Mouse (Mus musculus) G1E (cell line): ENCODE measurements around the gene Gramd1b. TPM values are rescaled to one million over a fixed set of nuclear protein-coding genes. Genes with fewer than 3 reads are reported as not detected.

ENCODE experiments used
- ATAC-seq: 2 replicates; pipeline ENCODE4 v1.8.0; 2016; ENCODE audit warnings: mild to moderate bottlenecking; ENCODE audit not compliant: insufficient number of reproducible peaks, poor library complexity, low FRiP score, severe bottlenecking; ENCODE audit errors: extremely low read depth
- DNase-seq: peaks from one replicate; pipeline ENCODE4 v3.0.0; 2012; ENCODE audit warnings: low spot score
- H3K27me3 ChIP-seq: 2 replicates; pipeline ENCODE4 v1.6.1; 2012; ENCODE audit warnings: mild to moderate bottlenecking, low read length, inconsistent platforms; ENCODE audit not compliant: insufficient read depth
- H3K36me3 ChIP-seq: replicated peaks from 2 replicates; pipeline ENCODE3; 2012; ENCODE audit warnings: mild to moderate bottlenecking, inconsistent platforms
- H3K4me1 ChIP-seq: 2 replicates; pipeline ENCODE4 v1.6.1; 2012; ENCODE audit warnings: low read depth, low read length, inconsistent platforms, mixed read lengths; ENCODE audit not compliant: insufficient read depth
- H3K4me3 ChIP-seq: 2 replicates; pipeline ENCODE4 v1.5.1; 2012; ENCODE audit warnings: low read depth, mild to moderate bottlenecking, inconsistent platforms, low read length, moderate library complexity, mixed read lengths
- H3K9me3 ChIP-seq: replicated peaks from 2 replicates; pipeline ENCODE4 v1.6.1; 2012; ENCODE audit warnings: inconsistent platforms
- CTCF ChIP-seq: IDR thresholded peaks from 2 replicates; pipeline ENCODE4 v1.5.1; 2012; ENCODE audit warnings: low read depth, low read length, inconsistent platforms, mixed read lengths
- GATA1 ChIP-seq: IDR thresholded peaks from 2 replicates; pipeline ENCODE4 v1.6.1; 2012; ENCODE audit warnings: borderline replicate concordance, low read length, inconsistent platforms, mixed read lengths
- GATA2 ChIP-seq: IDR thresholded peaks from 2 replicates; pipeline ENCODE4 v1.6.1; 2012; ENCODE audit warnings: low read depth, low read length, inconsistent platforms, borderline replicate concordance
- POLR2AphosphoS5 ChIP-seq: IDR thresholded peaks from 2 replicates; pipeline ENCODE4 v1.6.1; 2012; ENCODE audit warnings: low read depth, low read length, inconsistent platforms; ENCODE audit not compliant: insufficient replicate concordance
- TAL1 ChIP-seq: conservative IDR thresholded peaks from 2 replicates; pipeline ENCODE4 v1.6.1; 2012; ENCODE audit warnings: low read depth, low read length, inconsistent platforms, mixed read lengths
- polyA plus RNA-seq: library from polyadenylated mRNA; stranded (reverse); fragments of >175 nt; gene quantifications from 2 replicates; pipeline ENCODE4 v1.2.3, GENCODE M21; 2012
- total RNA-seq, 2 experiments: library from RNA; stranded (forward) in 1 of 2; stranded (reverse) in 1 of 2; fragments of 200-1000 nt in 1 of 2; fragments of >200 nt in 1 of 2; fragmentation: Nextera tagmentation in 1 of 2; gene quantifications; 2 replicates each; pipeline ENCODE4 v1.2.3; 2014 to 2017

Gramd1b gene
- total and polyA plus RNA-seq, 3 experiments, result 1.3 to 2.1 TPM; not detected in 1

GRCm38 (mm10) chr9:40460781-40461180 lies 70.4 kb downstream of the Gramd1b start:
- H3K27me3 ChIP-seq, result no peaks in the 10 kb centered on the region
- H3K9me3 ChIP-seq, result peaks cover 5% of the 10 kb centered on the region
- H3K36me3 ChIP-seq, result no peaks in the 10 kb centered on the region
- no peaks in the 10 kb centered on the region for H3K4me1 ChIP-seq
- ATAC-seq, result no peak
- no peak for DNase-seq
- no peak overlapping the region for H3K4me3 ChIP-seq
- TF ChIP-seq CTCF (no peak), POLR2AphosphoS5 (no peak), TAL1 (no peak), GATA2 (no peak), GATA1 (no peak)

- Histone ChIP-seq H3K27me3 (no peaks in the 10 kb centered on the region), H3K9me3 (peaks cover 16% of the 10 kb centered on the region), H3K36me3 (no peaks in the 10 kb centered on the region), H3K4me3 (no peak overlapping the region), H3K4me1 (no peaks in the 10 kb centered on the region)
- ATAC-seq (no peak), DNase-seq (no peak)
- TF ChIP-seq CTCF, result no peak
- TF ChIP-seq GATA1, result no peak
- TF ChIP-seq GATA2, result no peak
- TF ChIP-seq TAL1, result no peak
- no peak for TF ChIP-seq POLR2AphosphoS5
Measured at GRCm38 (mm10) chr9:40459304-40460280, 71.6 kb downstream of the Gramd1b start.

- no peak overlapping the region for H3K4me3 ChIP-seq
- peaks cover 19% of the 10 kb centered on the region for H3K9me3 ChIP-seq
- H3K36me3 ChIP-seq, result no peaks in the 10 kb centered on the region
- DNase-seq, result no peak
- no peak for TF ChIP-seq GATA1
- no peak for TF ChIP-seq GATA2
- TF ChIP-seq TAL1, result no peak
- no peak for TF ChIP-seq POLR2AphosphoS5
- no peak for TF ChIP-seq CTCF
- no peaks in the 10 kb centered on the region for H3K27me3 ChIP-seq
- H3K4me1 ChIP-seq, result no peaks in the 10 kb centered on the region
- no peak for ATAC-seq
Measured at GRCm38 (mm10) chr9:40458559-40459303, 72.5 kb downstream of the Gramd1b start.

- Histone ChIP-seq H3K4me1 (no peaks in the 10 kb centered on the region), H3K9me3 (peaks cover 19% of the 10 kb centered on the region), H3K4me3 (no peak overlapping the region), H3K36me3 (no peaks in the 10 kb centered on the region), H3K27me3 (no peaks in the 10 kb centered on the region)
- DNase-seq (no peak), ATAC-seq (no peak)
- TF ChIP-seq GATA1, result no peak
- TF ChIP-seq GATA2, result no peak
- no peak for TF ChIP-seq POLR2AphosphoS5
- no peak for TF ChIP-seq CTCF
- no peak for TF ChIP-seq TAL1
Measured at GRCm38 (mm10) chr9:40457448-40457847, 73.7 kb downstream of the Gramd1b start.

- Histone ChIP-seq H3K9me3 (peaks cover 19% of the 10 kb centered on the region), H3K4me1 (no peaks in the 10 kb centered on the region), H3K4me3 (no peak overlapping the region)
Measured at GRCm38 (mm10) chr9:40456191-40456590, 75.0 kb downstream of the Gramd1b start.

More at GRCm38 (mm10) chr9:40456191-40456590, 75.0 kb downstream of the Gramd1b start:
- TF ChIP-seq GATA2, result no peak
- TF ChIP-seq CTCF, result no peak
- TF ChIP-seq TAL1, result no peak
- no peak for TF ChIP-seq GATA1
- TF ChIP-seq POLR2AphosphoS5, result no peak
- H3K27me3 ChIP-seq, result no peaks in the 10 kb centered on the region
- no peak for ATAC-seq
- no peaks in the 10 kb centered on the region for H3K36me3 ChIP-seq
- no peak for DNase-seq
